Mouse (Mus musculus) mature B cell (primary cell): ENCODE measurements around the gene Gamt.
"Not testable (repeated sequence)": the region's sequence is repeated elsewhere in the genome, so short reads cannot be mapped to it uniquely, and the experiment has no call there.

Experiments
- in situ Hi-C: fragments of 300-500 bp; cut with MboI; formaldehyde crosslinking; loops from 2 replicates; pipeline ENCODE4 v1.14.3; 2019

The Gamt gene

DNA sequence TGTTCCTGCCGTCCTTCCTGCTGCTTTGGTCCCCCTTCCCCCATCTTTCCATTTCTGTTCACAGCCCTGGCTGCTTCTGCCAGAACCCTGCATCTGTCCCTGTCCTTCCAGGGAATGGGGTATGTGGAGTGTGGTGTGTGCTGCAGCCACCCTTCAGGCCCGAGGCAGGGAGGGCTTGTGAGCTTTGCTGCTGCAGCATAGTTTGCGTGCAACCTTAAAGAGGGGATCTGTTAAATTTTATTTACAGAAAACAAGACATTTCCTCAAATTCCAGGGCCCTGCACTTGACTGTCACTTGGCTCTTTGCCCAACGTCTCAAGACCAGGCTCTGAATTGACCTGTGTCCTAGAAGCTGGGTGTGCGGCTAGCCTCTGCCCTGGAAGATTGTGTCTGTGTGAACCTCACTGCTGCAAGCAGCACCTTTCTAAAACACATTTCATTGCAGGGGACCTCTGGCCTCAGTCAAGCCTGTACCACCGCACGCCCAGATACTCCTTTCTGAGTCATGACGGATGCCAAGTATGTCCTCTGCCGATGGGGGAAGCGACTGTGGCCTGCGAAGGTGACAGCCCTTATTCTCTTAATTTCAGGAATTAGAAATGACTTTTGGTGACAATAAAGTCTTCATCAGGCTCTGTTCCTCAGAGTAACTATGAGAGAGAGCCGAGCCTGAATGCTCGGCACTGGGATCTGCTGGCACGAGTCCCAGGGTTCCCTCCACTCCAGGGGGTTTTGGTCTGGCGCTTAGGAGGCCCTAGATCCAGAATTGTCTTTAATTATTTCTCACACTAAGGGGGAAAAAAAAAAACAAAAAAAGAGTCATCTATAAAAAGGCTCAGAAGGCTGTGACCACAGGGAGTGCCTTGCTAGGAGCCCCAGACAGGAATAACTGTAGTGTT is 32.7 kb downstream of the Gamt start:
- in situ Hi-C loops = no loop called here

DNA sequence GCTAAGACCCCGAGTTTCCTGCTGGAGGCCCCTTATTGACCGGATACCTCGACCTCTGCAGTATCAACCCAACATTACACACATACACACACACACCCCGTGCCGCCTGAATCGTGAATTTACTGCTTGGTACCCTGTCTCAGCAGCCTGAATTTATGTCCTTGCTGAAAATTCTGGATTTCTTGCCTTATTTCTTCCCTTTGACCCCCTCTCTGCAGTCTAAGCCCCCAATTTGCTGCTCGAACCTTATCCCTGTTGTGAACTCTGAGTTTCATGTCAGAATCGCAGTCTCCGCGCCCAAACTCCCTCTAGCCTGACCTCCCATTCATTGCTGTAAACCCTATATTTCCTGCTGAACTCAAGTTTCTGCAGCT is 33.7 kb downstream of the Gamt start:
- in situ Hi-C loops = no loop called here

DNA sequence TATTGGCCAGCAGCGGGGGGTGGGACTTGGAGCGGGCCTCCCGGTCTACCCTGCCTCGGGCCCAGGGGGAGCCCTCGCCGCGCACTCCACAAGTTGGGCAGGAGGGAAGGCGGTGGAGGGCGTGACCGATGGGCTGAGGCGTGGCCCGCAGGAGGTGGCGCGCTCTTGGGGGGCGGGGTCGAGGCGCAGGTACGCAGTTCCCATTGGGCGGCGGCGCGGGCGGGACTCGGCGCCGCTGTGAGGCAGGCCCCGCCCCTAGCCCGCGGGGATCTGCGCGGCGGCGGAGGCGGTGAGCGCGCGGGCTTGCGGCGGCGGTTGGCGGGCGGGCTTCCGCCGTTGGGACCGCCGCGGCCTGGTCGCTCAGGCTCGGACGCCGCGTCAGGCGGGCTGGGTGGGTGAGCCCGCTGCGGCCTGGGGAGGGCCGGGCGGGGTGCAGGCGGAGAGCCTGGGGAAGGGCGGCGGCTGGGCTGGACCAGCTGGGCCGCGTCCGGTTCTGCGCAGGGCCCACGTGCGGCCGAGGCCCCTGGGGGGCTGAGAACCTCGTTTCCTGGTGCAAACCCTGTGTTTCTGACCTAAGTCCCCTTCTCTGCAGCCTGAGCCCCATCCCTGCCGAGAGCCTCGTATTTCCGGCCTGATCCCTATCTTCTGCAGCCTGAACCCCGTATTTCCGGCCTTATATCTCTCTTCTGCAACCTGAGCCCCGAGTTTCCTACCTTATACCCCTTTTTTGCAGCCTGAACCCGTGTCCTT is 34.2 kb downstream of the Gamt start, which contains the start of gene Mum1:
Mum1 (plus strand) TSS at position 19 of the 750 bp plus-strand sequence.
- in situ Hi-C loops = no loop called here

DNA sequence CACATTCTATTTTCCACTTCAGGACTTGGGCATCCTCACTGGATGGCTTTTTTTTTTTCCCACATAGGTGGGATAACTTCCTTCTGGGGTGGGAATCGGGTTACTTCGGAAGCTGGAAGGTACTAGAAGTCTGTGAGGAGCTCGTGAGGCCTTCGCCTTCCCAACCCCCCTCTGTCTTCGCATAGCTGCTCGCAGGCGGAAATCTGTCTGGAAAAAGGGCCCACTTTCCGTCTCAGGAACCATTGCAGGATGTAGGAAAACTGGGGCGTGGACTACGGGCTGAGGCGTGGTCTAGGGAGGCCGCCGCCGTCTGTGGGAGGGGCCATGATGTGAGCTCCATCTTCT is 34.8 kb downstream of the Gamt start:
- in situ Hi-C loops = no loop called here

DNA sequence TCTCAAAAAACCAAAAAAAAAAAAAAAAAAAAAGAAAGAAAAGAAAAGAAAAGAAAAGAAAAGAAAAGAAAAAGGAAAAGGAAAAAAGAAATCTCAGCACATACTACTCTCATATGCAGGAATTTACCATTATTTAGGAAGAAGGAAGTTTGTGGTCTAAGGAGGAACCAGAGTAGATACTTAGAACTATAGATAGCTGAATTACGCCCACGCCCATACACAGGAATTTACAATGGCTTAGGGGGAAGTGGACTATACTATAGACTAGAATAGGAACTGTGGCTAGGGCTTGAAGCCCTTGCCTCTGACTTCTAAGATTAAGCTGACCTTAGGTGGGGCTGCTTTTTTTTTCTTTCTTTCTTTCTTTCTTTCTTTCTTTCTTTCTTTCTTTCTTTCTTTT is 37.7 kb downstream of the Gamt start:
- in situ Hi-C loops = not testable (repeated sequence)

DNA sequence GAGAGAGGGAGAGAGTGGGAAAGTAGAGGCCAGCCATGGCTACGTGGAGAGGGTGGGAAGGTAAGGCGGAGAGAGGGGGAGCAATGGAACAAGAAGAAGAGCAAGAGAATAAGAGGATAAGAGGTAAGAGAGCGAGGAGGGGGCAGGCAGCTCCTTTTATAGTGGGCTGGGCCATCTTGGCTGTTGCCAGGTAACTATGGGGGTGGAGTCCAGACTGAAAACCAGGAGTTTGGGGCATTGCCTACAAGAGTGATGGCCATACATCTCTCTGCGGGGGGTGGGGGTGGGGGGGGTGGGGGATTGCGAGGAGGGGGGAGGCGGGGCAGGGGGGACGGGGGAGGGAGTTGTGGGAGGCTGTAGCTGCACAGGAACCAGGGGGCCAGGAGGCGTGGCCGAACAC is 40.1 kb downstream of the Gamt start:
- in situ Hi-C loops = no loop called here

DNA sequence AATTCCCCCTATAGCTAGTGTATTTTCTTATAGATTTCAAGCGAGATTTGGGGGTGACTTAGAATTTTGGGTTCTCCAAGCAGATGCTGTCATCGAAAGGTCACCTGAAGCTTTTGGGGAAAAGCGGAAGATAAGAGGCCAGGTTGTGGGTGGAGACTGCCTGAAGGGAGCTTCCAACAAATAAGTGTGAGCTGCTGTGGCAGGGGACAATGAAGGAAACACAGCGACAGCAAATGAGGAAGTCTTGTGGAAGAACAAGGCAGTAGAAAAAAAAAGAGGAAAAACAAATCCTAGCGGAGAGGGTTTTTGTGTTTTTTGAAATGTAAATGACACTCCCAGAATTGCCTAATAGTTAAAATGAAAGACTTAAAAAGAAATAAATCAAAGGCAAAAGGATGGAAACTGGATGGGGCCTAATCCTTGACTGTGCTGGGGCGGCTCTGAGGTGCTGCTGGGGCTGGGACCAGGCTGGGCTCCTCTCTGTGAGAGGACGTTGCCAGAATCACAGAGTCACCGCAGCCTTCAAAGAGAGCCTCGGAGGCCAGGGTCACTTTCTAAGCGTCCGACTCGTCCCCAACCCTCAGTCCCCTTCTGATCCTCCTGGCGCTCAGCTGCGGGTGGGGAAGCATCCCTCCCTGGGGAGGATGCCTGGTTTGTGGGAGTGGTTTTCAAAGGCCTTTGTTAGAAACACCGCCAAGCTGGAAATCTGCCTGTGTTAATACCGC is 45.6 kb downstream of the Gamt start:
- in situ Hi-C loops = no loop called here

DNA sequence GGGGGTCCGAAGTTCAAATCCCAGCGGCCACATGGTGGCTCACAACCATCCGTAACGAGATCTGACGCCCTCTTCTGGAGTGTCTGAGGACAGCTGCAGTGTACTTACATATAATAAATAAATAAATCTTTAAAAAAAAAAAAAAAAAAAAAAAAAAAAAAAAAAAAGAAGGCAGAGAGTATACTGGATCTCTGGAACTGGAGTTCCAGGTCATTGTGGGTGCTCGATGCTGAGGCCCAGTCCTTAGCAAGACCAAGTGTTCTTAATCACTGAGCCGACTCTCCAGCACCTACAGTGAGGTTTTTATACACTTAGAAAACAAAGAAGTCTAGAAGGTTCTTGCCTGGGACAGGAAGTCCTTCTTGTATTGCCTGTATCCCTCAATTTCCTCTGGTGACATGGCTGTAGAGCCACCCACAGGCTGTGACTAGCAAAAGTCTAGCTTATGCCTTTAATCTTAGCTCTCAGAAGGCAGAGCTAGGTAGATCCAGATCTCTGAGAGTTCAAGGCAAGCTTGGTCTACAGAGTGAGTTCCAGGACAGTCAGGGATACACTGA is 49.2 kb downstream of the Gamt start:
- in situ Hi-C loops = not testable (repeated sequence)

DNA sequence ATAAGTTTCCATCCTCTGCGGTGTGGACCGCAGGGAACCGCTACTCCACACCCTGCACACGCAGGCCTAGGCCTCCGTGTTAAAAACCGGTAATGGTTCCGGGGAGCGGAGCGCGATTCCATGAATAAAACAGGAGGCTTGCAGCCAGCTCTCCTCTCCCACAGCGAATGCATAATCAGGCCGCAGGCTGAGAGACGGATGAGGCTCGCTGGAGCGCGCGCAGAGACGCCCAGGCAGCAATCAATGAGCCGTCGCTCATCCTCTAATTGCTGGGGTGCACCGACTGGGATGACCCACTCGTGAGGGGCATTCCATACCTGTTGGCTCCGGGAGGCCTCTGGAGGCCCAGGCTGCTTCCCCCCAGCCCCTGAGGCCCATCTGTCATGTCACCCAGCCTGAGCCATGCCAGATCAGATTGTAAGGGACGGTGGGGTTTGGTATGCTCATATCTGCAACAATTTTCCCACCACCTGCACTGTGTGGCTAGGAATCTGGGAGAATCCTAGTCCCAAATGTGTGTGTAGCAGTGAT is 51.9 kb downstream of the Gamt start:
- in situ Hi-C loops = no loop called here

DNA sequence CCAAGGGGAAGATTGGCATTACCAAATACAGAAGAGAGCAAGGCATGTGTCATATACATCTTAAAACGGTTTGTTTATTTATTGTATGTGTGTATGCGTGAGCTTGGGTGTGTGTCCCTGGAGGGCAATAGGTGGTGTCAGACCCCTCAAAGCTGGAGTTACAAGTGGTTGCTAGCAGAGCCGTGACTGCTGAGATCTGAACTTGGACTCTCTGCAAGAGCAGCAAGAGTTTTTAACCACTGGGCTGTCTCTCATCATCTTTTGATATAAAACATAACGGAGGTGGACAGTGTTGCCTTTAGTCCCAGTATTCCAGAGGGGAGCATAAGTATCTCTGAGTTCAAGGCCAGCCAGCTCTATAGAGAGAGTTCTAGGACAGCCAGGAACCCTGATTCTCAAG is 52.6 kb downstream of the Gamt start:
- in situ Hi-C loops = no loop called here
